Mouse (Mus musculus) v-Abl transformed pro-B cells (cell line): ENCODE data around the gene Rabep1.

ENCODE experiments used
- in situ Hi-C, 2 experiments: fragments of 400-800 bp; cut with MboI; formaldehyde crosslinking; loops; one replicate each; pipeline ENCODE4 v1.15.1; 2025; ENCODE audit not compliant: unreplicated experiment in 2 of 2

Rabep1 gene

DNA sequence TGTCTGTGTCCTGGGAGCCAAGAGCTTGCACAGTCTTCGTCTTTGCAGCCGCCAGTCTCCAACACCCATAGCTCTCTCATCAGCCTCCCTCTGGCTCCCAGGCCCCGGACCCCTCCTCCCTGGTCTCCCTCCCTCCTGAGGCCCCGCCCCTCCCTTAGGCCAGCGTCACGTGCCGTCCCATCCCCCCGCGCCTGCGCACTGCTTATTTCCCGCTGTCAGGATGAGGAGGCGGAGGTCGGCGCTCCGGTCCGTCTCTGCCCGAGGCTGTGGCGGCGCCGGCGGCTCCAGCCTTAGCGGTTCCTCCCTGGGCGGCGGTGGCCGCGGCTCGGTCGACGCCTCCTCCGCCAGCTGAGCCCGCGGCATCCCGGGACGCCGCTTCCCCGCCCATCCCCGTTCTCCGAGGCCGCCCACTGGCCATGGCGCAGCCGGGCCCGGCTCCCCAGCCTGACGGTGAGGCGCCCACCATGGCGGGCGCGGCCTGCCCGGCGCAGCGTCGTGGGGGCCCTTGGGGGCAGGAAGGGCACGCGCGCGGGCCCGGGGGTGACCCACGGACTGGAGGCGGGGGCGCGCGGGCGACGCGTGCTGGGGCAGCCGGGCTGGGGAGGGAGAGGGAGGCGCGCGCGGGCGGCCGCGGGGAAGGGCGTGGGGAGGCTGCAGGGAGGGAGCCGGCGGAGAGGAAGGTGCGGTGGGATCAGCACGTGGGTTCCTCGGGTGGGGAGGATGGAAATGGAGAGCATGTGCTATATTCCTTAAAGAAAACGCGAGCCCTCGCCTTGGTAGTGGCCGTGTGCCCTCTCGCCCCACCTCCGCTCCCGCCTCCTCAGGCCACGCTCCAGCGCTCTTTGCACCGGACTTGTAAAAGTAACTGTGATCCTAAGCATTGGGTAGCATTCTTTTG, at the start of gene Rabep1:
Rabep1 (plus strand) TSS at position 220 of the 898 bp plus-strand sequence.
- in situ Hi-C loops, result no loop called here

DNA sequence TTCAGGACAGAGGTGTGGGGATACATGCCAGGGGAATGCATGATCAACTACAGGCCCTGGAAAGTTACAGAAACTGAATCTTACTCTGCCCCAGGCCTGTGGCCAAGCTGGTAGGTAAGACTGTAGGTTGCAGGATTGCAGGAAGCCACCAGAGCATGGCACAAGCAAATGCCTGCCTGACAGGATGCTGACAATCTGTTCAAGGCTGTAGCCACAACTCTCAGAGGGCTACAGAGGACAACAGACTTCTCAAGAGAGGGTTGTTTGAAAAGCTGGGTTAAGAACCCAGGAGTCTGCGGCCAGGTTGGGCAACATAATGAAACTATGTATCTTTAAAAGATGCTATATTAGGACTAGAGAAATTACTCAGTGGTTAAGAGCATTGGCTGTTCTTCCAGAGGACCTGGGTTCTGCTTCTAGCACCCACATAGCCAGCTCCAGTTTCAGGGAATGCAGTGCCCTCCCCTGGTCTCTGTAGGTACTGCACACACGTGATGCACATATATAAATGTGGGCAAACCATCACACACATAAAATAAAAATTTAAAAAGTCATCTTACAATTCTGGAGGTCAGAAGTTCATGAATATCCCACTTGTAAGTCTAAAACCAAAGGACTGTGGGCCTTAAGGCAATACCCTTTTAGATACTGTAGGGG, 42.2 kb upstream of the Rabep1 start:
- in situ Hi-C loops, result no loop called here

DNA sequence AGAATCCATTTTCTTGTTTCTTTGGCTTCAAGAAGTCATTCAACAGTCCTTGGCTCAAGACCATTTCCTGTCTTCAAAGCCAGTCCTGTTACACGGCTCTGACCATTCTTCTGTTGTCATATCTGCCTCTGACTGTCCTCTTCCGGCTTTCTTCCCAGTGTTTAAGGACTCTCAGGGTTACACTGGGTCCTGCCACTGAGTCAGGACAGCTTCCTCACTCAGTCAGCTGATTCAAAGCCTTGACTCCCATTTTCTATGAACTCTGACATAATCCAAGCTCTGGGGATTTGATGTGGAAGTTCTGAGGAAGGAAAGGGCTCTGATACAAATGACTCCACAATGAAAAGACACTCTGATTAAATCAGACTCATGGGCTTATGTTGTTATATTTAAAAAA, 41.7 kb upstream of the Rabep1 start:
- in situ Hi-C loops, result no loop called here

DNA sequence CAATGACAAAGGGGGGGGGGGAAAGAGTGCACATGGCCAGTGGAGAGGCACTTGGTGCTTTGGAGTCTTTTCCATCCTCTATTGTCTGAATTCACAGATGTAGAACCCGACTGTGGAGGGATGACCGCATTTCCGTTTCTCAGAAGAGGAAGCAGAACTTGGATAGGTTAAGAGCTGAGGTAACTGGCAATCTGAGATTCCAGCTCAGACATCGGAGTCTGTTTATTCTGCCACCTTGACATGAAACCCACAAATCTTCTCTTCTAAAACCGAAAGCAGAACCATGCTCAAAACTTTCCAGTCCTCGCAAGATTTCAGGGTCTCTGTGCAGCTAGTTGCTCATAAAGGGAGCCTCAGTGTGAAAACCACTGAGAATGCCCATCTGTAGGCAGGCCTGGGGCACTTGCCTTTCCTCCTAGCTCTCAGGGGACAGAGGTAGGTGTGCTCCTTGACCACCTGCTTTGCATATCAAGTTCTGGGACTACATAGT, 40.8 kb upstream of the Rabep1 start:
- in situ Hi-C loops, result no loop called here

DNA sequence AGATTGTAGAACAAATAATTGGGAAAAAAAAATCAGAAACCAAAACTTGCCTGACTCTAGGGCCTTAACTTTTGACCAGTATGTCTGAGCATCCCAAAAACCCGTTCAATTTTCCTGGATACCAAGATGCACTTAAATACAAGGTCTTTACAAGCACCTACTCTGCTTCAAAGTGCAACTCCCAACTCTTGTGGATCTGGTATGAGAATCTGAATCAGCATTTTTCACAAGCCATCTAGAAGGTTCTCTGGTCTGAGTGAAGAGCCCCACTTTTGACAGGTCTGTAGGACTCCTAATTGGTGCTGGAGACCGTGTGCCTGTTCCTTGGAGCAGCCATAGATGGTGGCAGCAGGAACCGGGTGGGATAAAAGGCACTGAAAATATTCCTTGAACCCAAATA, 40.2 kb upstream of the Rabep1 start:
- in situ Hi-C loops, result no loop called here

DNA sequence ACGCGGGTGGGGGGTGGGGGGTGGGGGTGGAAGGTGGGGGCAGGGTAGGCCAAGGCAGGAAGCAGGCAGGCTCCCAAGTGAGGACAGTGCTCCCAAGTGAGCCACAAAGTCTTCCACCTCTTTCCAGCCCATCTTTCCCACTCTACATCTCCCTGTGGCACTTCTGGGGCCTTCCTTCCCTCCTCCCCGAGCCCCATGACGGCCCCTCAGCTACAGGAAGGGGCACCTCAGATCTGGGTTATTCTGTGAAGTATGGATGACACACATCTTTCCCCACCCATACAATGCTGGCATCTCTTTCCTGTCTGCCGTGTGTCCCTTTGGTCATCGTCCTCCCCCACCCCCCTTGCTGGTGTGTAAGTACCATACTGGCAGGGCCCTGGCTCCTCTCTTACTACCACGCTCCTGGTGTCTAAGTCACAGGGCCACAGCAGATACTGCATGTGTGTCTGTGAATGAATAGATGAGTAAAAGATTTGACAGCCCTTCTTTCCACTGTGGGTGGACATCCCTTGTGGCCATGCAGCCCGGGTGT, 38.9 kb upstream of the Rabep1 start:
- in situ Hi-C loops, result no loop called here

DNA sequence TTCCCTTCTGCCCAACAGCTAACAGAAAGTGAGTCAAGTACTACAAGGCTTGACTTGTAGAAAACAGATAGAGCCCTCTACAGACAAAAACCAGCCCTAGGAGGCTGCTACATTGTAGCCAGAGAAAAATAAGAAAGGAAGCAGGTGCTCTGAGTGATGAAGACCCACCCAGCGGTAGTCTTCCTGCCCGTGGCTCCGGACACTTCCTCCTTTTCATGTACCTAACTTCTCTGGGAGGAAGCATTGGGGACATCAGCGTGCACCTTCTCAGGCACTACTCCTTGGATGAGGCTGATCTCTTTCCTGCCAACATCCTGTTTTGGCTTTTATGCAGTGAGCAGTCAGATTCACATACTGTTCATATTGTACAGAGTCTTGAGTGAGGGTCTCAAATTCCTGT, 37.9 kb upstream of the Rabep1 start:
- in situ Hi-C loops, result no loop called here

DNA sequence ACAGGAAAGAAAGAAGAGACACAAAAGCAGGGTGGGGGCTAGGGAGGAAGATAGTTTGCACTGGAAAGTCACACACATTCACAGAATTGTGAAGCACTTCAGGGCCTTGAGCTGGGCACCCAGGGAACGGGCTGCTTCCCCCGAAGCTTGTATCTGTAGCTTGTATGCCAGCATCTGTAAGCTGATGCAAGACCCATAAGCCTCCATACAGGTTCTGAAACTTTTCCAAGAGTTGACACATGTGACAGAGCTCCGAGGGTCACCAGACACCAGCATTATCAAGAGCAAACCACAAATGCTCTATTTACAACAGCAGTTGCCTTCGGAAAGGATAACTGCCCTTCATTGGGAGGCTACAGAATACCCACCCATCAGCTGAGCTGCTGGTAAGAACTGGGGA, 36.9 kb upstream of the Rabep1 start:
- in situ Hi-C loops, result no loop called here

DNA sequence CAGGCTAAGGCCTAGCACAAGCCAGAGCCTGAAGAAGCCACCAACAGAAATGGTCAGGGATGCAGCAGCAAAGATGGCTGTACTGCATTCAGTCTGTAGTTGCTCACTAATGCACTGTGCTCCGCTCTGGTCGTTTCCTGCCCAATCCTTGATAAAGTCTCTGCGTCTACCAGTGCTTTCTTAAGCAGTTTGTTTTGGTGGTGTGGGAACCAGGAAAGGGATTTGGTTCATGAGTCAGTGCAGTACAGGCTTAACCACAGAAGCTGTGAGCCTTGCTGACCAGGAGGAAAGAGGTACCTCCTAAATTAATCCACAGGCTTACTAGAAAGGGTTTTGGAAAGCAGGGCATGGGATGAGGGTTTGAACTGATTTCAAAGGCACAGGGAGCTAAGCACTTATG, 36.5 kb upstream of the Rabep1 start:
- in situ Hi-C loops, result no loop called here

DNA sequence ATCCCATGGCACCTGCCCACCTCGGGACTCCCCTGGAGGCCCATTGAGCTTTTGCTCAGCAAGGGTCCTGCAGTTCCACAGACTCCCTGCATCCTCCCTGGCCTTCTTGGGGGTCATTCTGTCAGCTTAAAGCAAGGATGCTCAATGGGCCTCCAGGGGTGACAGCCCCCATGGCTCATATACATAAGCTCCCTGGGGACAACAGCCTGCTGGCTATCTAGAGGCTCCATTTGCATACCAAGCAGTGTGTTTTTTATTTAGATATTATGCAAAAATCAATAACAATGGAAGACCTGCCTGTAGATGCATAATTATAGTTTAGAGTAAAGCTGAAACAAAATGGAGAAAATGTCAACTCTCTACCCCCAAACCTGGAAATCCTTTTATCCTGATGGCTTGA, 35.6 kb upstream of the Rabep1 start:
- in situ Hi-C loops, result no loop called here

DNA sequence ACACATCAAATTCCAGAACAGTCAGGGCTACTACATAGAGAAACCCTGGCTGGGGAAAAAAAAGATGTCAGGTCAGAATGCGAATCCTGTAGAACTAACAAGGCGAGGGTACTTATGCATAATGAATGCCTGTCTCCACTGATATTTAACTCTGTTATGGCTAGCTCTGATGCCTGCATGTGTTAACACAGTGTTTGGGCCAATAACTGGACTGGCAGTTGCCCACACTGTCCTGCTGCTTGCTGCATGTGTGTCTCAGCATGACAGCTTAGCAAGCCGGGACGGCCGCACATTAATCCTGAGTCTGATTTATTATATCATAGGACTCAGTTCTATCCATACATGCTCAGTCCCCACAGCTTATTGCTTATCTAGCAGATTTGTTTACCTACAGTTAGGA, 33.5 kb upstream of the Rabep1 start:
- in situ Hi-C loops, result loop anchor here (5.0 kb wide), 1 partner anchor 34 kb away; no protein-coding TSS in a partner anchor

DNA sequence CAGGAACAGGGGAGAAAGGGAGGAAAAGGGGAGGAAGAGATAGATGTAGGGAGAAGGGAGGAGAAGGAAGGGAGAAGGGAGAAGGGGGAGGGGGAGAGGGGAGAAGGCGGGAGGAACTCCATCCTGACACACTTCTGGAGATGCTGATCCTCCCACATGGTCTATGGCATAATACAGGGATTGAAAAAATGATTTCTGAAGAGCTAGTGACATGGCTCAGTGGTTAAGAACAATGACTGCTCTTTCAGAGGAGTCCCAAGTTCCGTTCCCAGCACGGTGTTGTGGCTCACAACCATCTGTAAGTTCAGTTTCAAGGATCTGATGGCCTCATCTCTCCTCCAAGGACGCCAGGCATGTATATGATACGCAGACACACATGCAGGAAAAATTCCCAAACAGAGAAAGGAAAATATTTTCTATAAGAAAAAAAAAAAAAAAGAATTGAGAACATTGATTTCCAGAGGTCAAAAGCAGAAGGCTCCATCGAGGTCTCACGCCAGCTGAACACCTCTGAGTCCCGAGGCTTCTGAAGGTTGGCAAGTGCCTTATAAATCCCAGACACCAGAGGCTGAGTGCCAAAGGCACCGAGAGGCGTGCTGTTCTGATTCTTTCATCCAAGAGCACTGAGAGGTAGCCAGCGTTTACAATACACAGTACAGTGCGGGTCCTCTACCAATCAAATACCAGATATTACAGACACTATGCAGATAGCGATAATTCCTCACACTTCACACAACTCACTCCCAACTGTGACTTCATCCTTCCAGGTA, 32.9 kb upstream of the Rabep1 start:
- in situ Hi-C loops, result loop anchor here (5.0 kb wide), 1 partner anchor 34 kb away; no protein-coding TSS in a partner anchor

DNA sequence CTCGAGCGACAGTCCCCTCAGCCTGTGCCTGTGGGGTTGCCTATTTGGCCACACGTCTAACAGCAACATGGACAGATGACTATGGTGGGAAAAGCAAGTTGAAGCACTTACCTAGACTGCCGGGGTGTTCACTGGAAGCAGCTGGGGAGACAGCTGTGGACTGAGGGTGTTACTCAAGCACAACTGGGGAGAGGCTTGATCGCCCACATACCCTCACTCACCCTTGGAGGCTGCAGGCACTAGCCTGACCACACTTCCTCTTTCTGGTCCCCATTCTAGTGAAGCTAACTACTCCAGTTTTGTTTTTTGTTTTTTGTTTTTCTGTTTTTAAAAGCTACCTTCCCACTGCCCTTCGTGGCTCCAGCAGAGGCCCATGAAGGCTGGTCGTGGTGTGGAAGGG, 32.2 kb upstream of the Rabep1 start, which contains the start of gene Scimp:
Scimp (minus strand) TSS at position 222 of the 400 bp plus-strand sequence.
- in situ Hi-C loops, result loop anchor here (5.0 kb wide), 1 partner anchor 35 kb away; no protein-coding TSS in a partner anchor

DNA sequence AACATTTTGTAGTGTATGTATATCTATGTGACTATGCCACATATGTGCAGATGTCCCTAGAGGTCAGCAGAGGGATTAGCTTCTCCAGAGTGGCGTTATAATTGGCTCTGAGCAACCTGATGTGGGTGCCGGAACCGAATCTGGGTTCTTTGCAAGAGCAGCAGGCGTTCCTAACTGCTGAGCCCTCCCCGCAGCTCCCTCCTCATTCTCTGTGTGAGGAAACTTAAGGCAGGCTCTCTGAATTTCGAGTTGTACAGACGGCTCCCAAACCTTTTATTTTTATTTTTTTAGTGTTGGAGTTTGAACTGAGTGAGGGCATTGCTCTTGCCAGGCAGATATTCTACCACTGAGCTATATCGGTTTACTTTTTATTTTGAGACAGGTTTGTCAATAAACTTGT, 29.5 kb upstream of the Rabep1 start:
- in situ Hi-C loops, result no loop called here

DNA sequence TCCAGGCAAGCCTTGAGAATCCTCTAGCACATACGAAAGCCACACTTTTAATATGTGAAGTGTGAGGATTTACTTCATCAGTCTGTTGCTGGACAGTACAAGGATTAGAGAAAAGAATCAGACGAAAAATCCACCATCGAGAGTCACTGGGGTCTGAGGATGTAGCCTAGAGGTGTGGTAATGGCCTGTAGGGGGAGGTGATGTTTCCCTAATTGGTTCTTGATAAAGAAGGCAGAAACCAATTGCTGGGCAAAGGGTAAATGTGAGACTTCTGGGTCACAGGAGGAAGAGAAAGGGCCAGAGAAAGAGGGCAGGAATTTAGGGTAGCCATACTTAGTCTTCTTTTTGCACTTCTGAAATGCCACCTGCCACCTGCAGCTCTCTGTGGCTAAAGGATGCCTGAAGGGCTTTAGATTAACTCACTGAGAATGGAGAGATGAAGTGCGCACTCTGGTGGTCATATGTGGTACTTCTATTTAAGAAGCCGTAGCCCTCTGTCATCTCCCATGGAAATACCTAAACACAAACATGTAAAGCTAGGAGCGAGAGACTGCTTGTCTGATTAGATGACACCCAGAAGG, 29.0 kb upstream of the Rabep1 start:
- in situ Hi-C loops, result no loop called here

DNA sequence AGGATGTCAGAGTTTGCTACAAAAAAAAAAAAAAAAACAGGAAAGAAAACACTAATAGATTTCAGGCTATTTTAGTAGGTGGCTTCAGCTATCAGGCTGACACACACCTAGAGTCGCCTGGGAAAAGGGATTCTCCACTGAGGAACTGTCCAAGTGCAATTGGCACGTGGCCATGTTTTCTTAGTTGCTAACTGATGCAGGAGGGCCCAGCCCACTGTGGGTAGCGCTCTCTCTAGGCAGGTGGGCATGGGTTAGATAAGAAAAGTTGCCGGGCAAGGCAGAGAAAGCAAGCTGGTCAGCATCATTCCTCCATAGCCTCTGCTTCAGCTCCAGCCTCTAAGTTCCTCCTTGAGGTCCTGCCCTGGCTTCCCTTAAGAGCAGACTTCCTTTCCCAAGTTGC, 27.8 kb upstream of the Rabep1 start:
- in situ Hi-C loops, result no loop called here

DNA sequence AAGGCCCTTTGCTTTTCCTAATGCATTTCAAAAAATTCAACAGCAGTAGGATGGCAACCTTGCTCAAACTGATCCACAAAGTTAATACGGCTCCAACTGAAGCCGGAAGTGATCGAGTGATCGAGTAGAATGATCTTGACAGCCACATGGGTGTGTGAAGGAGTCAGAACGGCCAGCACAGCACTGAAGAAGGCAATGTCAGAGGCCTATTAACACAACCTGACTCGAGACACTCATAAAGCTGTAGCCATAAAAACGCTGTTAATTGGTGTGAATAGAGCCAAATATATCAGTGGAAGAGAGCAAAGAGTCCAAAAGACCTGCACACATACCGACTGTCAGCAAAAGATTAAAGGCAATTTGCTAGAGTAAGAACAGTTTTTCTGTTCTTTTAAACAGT, 24.5 kb upstream of the Rabep1 start:
- in situ Hi-C loops, result loop anchor here in 1 of 2 experiments (5.0 kb wide), 1 partner anchor 193 kb away; no protein-coding TSS in a partner anchor

DNA sequence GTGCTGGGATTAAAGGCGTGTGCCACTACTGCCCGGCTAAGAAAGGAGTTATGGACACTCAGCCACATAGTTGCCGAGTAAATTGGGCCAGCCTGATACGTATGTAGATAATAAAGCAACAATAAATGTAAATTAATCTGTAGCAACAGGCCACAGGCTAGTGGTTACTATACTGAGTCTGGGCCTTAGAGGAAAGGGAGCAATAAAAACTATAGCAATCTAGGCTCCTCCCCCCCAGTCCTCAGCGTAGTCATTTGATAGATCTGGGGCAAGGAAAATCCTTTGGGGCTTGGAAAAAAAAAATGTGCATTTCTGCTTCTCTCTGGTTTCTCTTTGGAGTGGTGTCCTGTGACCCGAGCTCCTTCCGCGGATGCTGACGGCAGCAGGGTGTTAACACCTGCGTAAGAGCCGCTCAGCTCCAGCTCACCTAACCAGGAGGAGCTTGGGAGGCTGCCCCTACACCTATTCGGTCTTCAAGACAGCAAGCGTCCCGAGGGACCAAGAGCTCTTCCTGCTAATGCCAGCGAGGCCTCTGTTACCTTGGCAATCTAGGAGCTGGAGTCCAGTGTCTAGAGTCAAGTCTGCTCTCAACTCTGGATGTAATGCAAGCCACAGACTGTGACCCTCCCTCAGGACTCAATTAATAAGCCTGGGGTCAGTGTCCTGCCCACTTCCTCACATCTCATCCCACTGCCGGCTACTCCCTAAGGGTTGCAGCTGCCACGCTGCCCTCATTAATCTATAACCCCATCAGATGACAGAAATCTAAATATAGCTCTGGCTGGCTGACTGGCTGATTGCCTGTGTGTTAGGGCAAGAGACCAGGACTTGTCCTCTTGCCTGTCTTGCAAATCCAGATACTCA, 22.6 kb upstream of the Rabep1 start:
- in situ Hi-C loops, result loop anchor here in 1 of 2 experiments (5.0 kb wide), 1 partner anchor 195 kb away; no protein-coding TSS in a partner anchor

DNA sequence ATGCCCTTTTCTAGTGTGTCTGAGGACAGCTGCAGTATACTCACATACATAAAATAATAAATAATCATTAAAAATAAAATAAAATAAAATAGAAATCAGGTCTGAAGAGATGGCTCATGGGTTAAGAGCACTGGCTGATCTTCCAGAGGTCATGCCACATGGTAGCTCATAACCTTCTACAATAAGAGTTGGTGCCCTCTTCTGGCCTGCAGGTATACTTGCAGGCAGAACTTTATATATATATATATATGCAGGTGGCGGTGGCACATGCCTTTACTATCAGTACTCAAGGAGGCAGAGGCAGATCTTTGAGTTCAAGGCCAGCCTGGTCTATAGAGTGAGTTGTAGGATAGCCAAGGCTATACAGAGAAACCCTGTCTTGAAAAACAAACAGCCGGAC, 18.4 kb upstream of the Rabep1 start:
- in situ Hi-C loops, result no loop called here
